Comparison of ENCODE assay signal across 27 mouse cellular contexts in genomic region chr9:35145829-35146228, GRCm38 (mm10). TPM values are rescaled to one million over a fixed set of nuclear protein-coding genes. Genes with fewer than 3 reads are reported as not detected.
A peak's percentile ranks its signal among the peaks of the same experiment; 100 is the strongest.
DNase-seq lines count a peak whose midpoint lies in the region; ATAC-seq and TF ChIP-seq lines count a peak whose summit lies in the region.
"Had no signal": no experiment of that assay in that cellular context is flagged by ENCODE, and none has a peak within 500 bp of the region (broad histone marks: within the 10 kb centered on the region; RNA-seq: fewer than 3 reads in every experiment).

No protein-coding gene starts in this region.

- H3K4me3 ChIP-seq in embryonic facial prominence, embryonic 15.5 days (replicated peaks) = no peak overlapping the region
- no peak overlapping the region for H3K4me3 ChIP-seq in embryonic facial prominence, embryonic 10.5 days
- no peak overlapping the region for H3K4me3 ChIP-seq in hindbrain, embryonic 15.5 days
- H3K4me3 ChIP-seq in hindbrain, embryonic 16.5 days (ENCODE audit: low read length) = no peak overlapping the region
- H3K4me3 ChIP-seq in liver, embryonic 12.5 days = no peak overlapping the region
- no peak overlapping the region for H3K4me3 ChIP-seq in liver, postnatal 0 days (ENCODE audit: low read depth, low read length)
- H3K4me3 ChIP-seq: embryonic facial prominence, embryonic 12.5 days; erythroblast, embryonic 14.5 days; forebrain, embryonic 10.5 days; forebrain, embryonic 12.5 days had no signal

- no peaks in the 10 kb centered on the region for H3K4me1 ChIP-seq in embryonic facial prominence, embryonic 15.5 days
- peaks cover 8% of the 10 kb centered on the region; the same call in 1 of the 2 replicates for H3K4me1 ChIP-seq in embryonic facial prominence, embryonic 10.5 days
- no peaks in the 10 kb centered on the region for H3K4me1 ChIP-seq in hindbrain, embryonic 15.5 days (replicated peaks)
- no peaks in the 10 kb centered on the region for H3K4me1 ChIP-seq in hindbrain, embryonic 16.5 days (ENCODE audit: control insufficient read depth, insufficient read depth, low read depth, low read length)
- peaks cover 24% of the 10 kb centered on the region for H3K4me1 ChIP-seq in liver, embryonic 12.5 days
- H3K4me1 ChIP-seq in liver, postnatal 0 days (ENCODE audit: insufficient read depth) = peaks cover 2% of the 10 kb centered on the region; the same call in 1 of the 2 replicates
- H3K4me1 ChIP-seq: forebrain, embryonic 12.5 days had no signal

- ATAC-seq in embryonic facial prominence, embryonic 15.5 days (ENCODE audit: insufficient number of reproducible peaks, low FRiP score, low TSS enrichment, low read depth) = peak; percentile 19; the same call in 1 of the 2 replicates
- ATAC-seq in hindbrain, embryonic 15.5 days (ENCODE audit: low FRiP score, low read depth) = peak; percentile 42; the same call in 1 of the 2 replicates
- no peak for ATAC-seq in hindbrain, embryonic 16.5 days
- ATAC-seq in liver, embryonic 12.5 days = 0 out of 2 replicates have a peak, but pooled peaks have one; percentile 19
- no peak for ATAC-seq in liver, postnatal 0 days
- ATAC-seq: activated CD4-positive, CD25-positive, alpha-beta regulatory T cell, adult 4 months; CD4-positive, CD25-positive, alpha-beta regulatory T cell, adult 4 months; forebrain, embryonic 14.5 days; forebrain, embryonic 16.5 days; Patski had no signal

- no peaks in the 10 kb centered on the region for H3K36me3 ChIP-seq in embryonic facial prominence, embryonic 15.5 days
- no peaks in the 10 kb centered on the region for H3K36me3 ChIP-seq in embryonic facial prominence, embryonic 10.5 days (replicated peaks)
- H3K36me3 ChIP-seq in hindbrain, embryonic 15.5 days = no peaks in the 10 kb centered on the region
- no peaks in the 10 kb centered on the region for H3K36me3 ChIP-seq in hindbrain, embryonic 16.5 days (ENCODE audit: control insufficient read depth, insufficient read depth, low read length)
- H3K36me3 ChIP-seq in liver, embryonic 12.5 days = no peaks in the 10 kb centered on the region
- peaks cover 5% of the 10 kb centered on the region; the same call in 1 of the 2 replicates for H3K36me3 ChIP-seq in liver, postnatal 0 days (replicated peaks; ENCODE audit: insufficient read depth, low read length)
- H3K36me3 ChIP-seq: embryonic facial prominence, embryonic 12.5 days; forebrain, embryonic 10.5 days; forebrain, embryonic 12.5 days had no signal

- 90% methylated on average over 1 of the region's 1 CpGs for WGBS in embryonic facial prominence, embryonic 15.5 days
- 88% methylated on average over 1 of the region's 1 CpGs for WGBS in embryonic facial prominence, embryonic 10.5 days
- WGBS in hindbrain, embryonic 15.5 days = 96% methylated on average over 1 of the region's 1 CpGs
- WGBS in hindbrain, embryonic 16.5 days = 92% methylated on average over 1 of the region's 1 CpGs
- WGBS in liver, embryonic 12.5 days (ENCODE audit: insufficient replicate concordance) = 77% methylated on average over 1 of the region's 1 CpGs
- 65% methylated on average over 1 of the region's 1 CpGs for WGBS in liver, postnatal 0 days (ENCODE audit: insufficient replicate concordance)

- TF ChIP-seq EP300 in liver, postnatal 0 days (IDR thresholded peaks at IDR 0.05; ENCODE audit: low read depth) = no peak

- TF ChIP-seq CTCF in liver, postnatal 0 days (IDR thresholded peaks at IDR 0.05; ENCODE audit: low read depth) = 0 out of 2 replicates have a peak, but pooled peaks have one; percentile 3

- no peaks in the 10 kb centered on the region for H3K9me3 ChIP-seq in embryonic facial prominence, embryonic 15.5 days (replicated peaks)
- no peaks in the 10 kb centered on the region for H3K9me3 ChIP-seq in embryonic facial prominence, embryonic 10.5 days
- no peaks in the 10 kb centered on the region for H3K9me3 ChIP-seq in hindbrain, embryonic 15.5 days
- no peaks in the 10 kb centered on the region for H3K9me3 ChIP-seq in hindbrain, embryonic 16.5 days (ENCODE audit: control insufficient read depth, low read length)
- no peaks in the 10 kb centered on the region for H3K9me3 ChIP-seq in liver, embryonic 12.5 days (replicated peaks)
- H3K9me3 ChIP-seq in liver, postnatal 0 days (ENCODE audit: low read length) = no peaks in the 10 kb centered on the region
- H3K9me3 ChIP-seq: embryonic facial prominence, embryonic 12.5 days; forebrain, embryonic 10.5 days; forebrain, embryonic 12.5 days; G1E had no signal

- no peak overlapping the region for H3K27ac ChIP-seq in embryonic facial prominence, embryonic 15.5 days (replicated peaks)
- no peak overlapping the region for H3K27ac ChIP-seq in embryonic facial prominence, embryonic 10.5 days (replicated peaks)
- no peak overlapping the region for H3K27ac ChIP-seq in hindbrain, embryonic 15.5 days (replicated peaks)
- H3K27ac ChIP-seq in hindbrain, embryonic 16.5 days (ENCODE audit: low read depth, low read length) = no peak overlapping the region
- no peak overlapping the region for H3K27ac ChIP-seq in liver, embryonic 12.5 days
- no peak overlapping the region for H3K27ac ChIP-seq in liver, postnatal 0 days (ENCODE audit: low read depth)
- H3K27ac ChIP-seq: embryonic facial prominence, embryonic 12.5 days; forebrain, embryonic 10.5 days; forebrain, embryonic 12.5 days had no signal

- no peak for DNase-seq in embryonic facial prominence, embryonic 10.5 days (ENCODE audit: low spot score)
- DNase-seq in liver = no peak
- no peak for DNase-seq in liver, postnatal 0 days
- DNase-seq: adrenal gland, adult 8-10 months; adrenal gland, postnatal 14 days; adrenal gland, postnatal 36 days; B cell, adult 2 months; cerebellum, adult 11-12 months; cerebellum, adult 2 months; cerebellum, adult 9-10 months; cerebellum, postnatal 10 days; cerebellum, postnatal 25 days had no signal

- H3K9ac ChIP-seq in embryonic facial prominence, embryonic 15.5 days = no peak overlapping the region
- H3K9ac ChIP-seq in hindbrain, embryonic 15.5 days = no peak overlapping the region
- H3K9ac ChIP-seq in hindbrain, embryonic 16.5 days (ENCODE audit: low read depth, low read length) = no peak overlapping the region
- no peak overlapping the region for H3K9ac ChIP-seq in liver, embryonic 12.5 days
- no peak overlapping the region for H3K9ac ChIP-seq in liver, postnatal 0 days (replicated peaks)
- H3K9ac ChIP-seq: forebrain, embryonic 12.5 days had no signal

- H3K4me2 ChIP-seq in embryonic facial prominence, embryonic 15.5 days (replicated peaks) = no peak overlapping the region
- H3K4me2 ChIP-seq in hindbrain, embryonic 15.5 days = no peak overlapping the region
- no peak overlapping the region for H3K4me2 ChIP-seq in hindbrain, embryonic 16.5 days (ENCODE audit: low read length)
- no peak overlapping the region for H3K4me2 ChIP-seq in liver, embryonic 12.5 days
- H3K4me2 ChIP-seq in liver, postnatal 0 days (ENCODE audit: low read depth, low read length) = no peak overlapping the region
- H3K4me2 ChIP-seq: embryonic facial prominence, embryonic 12.5 days; forebrain, embryonic 12.5 days had no signal

- H3K27me3 ChIP-seq in embryonic facial prominence, embryonic 15.5 days = no peaks in the 10 kb centered on the region
- no peaks in the 10 kb centered on the region for H3K27me3 ChIP-seq in embryonic facial prominence, embryonic 10.5 days (replicated peaks; ENCODE audit: low read depth, poor library complexity, severe bottlenecking)
- H3K27me3 ChIP-seq in hindbrain, embryonic 15.5 days = no peaks in the 10 kb centered on the region
- no peaks in the 10 kb centered on the region for H3K27me3 ChIP-seq in hindbrain, embryonic 16.5 days (replicated peaks; ENCODE audit: control insufficient read depth, insufficient read depth, low read length)
- no peaks in the 10 kb centered on the region for H3K27me3 ChIP-seq in liver, embryonic 12.5 days (replicated peaks)
- no peaks in the 10 kb centered on the region for H3K27me3 ChIP-seq in liver, postnatal 0 days (ENCODE audit: insufficient read depth, low read length)
- H3K27me3 ChIP-seq: CH12.LX; embryonic facial prominence, embryonic 12.5 days; forebrain, embryonic 12.5 days; Patski had no signal

RNA-seq across cellular contexts. Expression of gene St3gal4, which starts 26.8 kb away (rescaled TPM):
- 42.8 and 47.3 TPM in 2 replicates for polyA plus RNA-seq in embryonic facial prominence, embryonic 15.5 days (2015; fragmentation: Nextera tagmentation; extraction: Ambion mirVana)
- 18.2 and 18.7 TPM in 2 replicates for polyA plus RNA-seq in embryonic facial prominence, embryonic 10.5 days (2016; fragmentation: Nextera tagmentation; extraction: Ambion mirVana)
- 13.1 and 15.1 TPM in 2 replicates for polyA plus RNA-seq in hindbrain, embryonic 15.5 days (2015; fragmentation: Nextera tagmentation; extraction: Ambion mirVana)
- polyA plus RNA-seq in hindbrain, embryonic 16.5 days (2015; fragmentation: Nextera tagmentation; extraction: Ambion mirVana) = 15.1 and 16.1 TPM in 2 replicates
- 27.9 and 30.1 TPM in 2 replicates for polyA plus RNA-seq in liver, embryonic 12.5 days (2016; fragmentation: Nextera tagmentation; extraction: Ambion mirVana)
- 23.6 and 26.5 TPM in 2 replicates for polyA plus RNA-seq in liver, postnatal 0 days (2015; fragmentation: Nextera tagmentation; extraction: Ambion mirVana)

RNA-seq across cellular contexts. Expression of gene Dcps, which starts 30.0 kb away (rescaled TPM):
- polyA plus RNA-seq in embryonic facial prominence, embryonic 15.5 days (2015; fragmentation: Nextera tagmentation; extraction: Ambion mirVana) = 63.7 and 70.0 TPM in 2 replicates
- polyA plus RNA-seq in embryonic facial prominence, embryonic 10.5 days (2016; fragmentation: Nextera tagmentation; extraction: Ambion mirVana) = 93.5 and 95.6 TPM in 2 replicates
- 70.9 and 71.9 TPM in 2 replicates for polyA plus RNA-seq in hindbrain, embryonic 15.5 days (2015; fragmentation: Nextera tagmentation; extraction: Ambion mirVana)
- polyA plus RNA-seq in hindbrain, embryonic 16.5 days (2015; fragmentation: Nextera tagmentation; extraction: Ambion mirVana) = 73.5 and 74.4 TPM in 2 replicates
- 65.9 and 66.0 TPM in 2 replicates for polyA plus RNA-seq in liver, embryonic 12.5 days (2016; fragmentation: Nextera tagmentation; extraction: Ambion mirVana)
- polyA plus RNA-seq in liver, postnatal 0 days (2015; fragmentation: Nextera tagmentation; extraction: Ambion mirVana) = 23.7 and 23.9 TPM in 2 replicates

RNA-seq across cellular contexts. Expression of gene Srpr, which starts 54.1 kb away (rescaled TPM):
- 145 and 157 TPM in 2 replicates for polyA plus RNA-seq in embryonic facial prominence, embryonic 15.5 days (2015; fragmentation: Nextera tagmentation; extraction: Ambion mirVana)
- polyA plus RNA-seq in embryonic facial prominence, embryonic 10.5 days (2016; fragmentation: Nextera tagmentation; extraction: Ambion mirVana) = 84.6 and 86.8 TPM in 2 replicates
- polyA plus RNA-seq in hindbrain, embryonic 15.5 days (2015; fragmentation: Nextera tagmentation; extraction: Ambion mirVana) = 62.3 and 69.1 TPM in 2 replicates
- polyA plus RNA-seq in hindbrain, embryonic 16.5 days (2015; fragmentation: Nextera tagmentation; extraction: Ambion mirVana) = 63.4 and 71.8 TPM in 2 replicates
- 70.8 and 73.3 TPM in 2 replicates for polyA plus RNA-seq in liver, embryonic 12.5 days (2016; fragmentation: Nextera tagmentation; extraction: Ambion mirVana)
- 93.4 and 94.4 TPM in 2 replicates for polyA plus RNA-seq in liver, postnatal 0 days (2015; fragmentation: Nextera tagmentation; extraction: Ambion mirVana)

RNA-seq across cellular contexts. Expression of gene Tirap, which starts 54.3 kb away (rescaled TPM):
- 10.7 and 12.3 TPM in 2 replicates for polyA plus RNA-seq in embryonic facial prominence, embryonic 15.5 days (2015; fragmentation: Nextera tagmentation; extraction: Ambion mirVana)
- polyA plus RNA-seq in embryonic facial prominence, embryonic 10.5 days (2016; fragmentation: Nextera tagmentation; extraction: Ambion mirVana) = 20.3 and 21.8 TPM in 2 replicates
- 5.9 and 6.1 TPM in 2 replicates for polyA plus RNA-seq in hindbrain, embryonic 15.5 days (2015; fragmentation: Nextera tagmentation; extraction: Ambion mirVana)
- polyA plus RNA-seq in hindbrain, embryonic 16.5 days (2015; fragmentation: Nextera tagmentation; extraction: Ambion mirVana) = 4.5 and 5.8 TPM in 2 replicates
- 6.6 TPM in 2 replicates for polyA plus RNA-seq in liver, embryonic 12.5 days (2016; fragmentation: Nextera tagmentation; extraction: Ambion mirVana)
- polyA plus RNA-seq in liver, postnatal 0 days (2015; fragmentation: Nextera tagmentation; extraction: Ambion mirVana) = 8.8 and 10.6 TPM in 2 replicates

Comparison
In these comparisons a context has a peak if more than half of its experiments do, and no peak if none do; other contexts are left out.
1. ATAC-seq: peak in embryonic facial prominence, embryonic 15.5 days (single experiment), hindbrain, embryonic 15.5 days (single experiment) and liver, embryonic 12.5 days (single experiment); none in hindbrain, embryonic 16.5 days (single experiment) and liver, postnatal 0 days (single experiment).